Mouse (Mus musculus) cortical plate, adult 2 months (tissue): ENCODE results near the gene P2ry14. TPM values are rescaled to one million over a fixed set of nuclear protein-coding genes. Genes with fewer than 3 reads are reported as not detected.
"Not testable (repeated sequence)": the region's sequence is repeated elsewhere in the genome, so short reads cannot be mapped to it uniquely, and the experiment has no call there.

ENCODE experiments used
- H3K27ac ChIP-seq: fragments of 200-500 bp; 2 replicates; pipeline ENCODE4 v1.5.1; 2012; ENCODE audit warnings: low read length, control low read depth, inconsistent platforms; ENCODE audit not compliant: insufficient read depth
- H3K4me1 ChIP-seq: fragments of 200-500 bp; 2 replicates; pipeline ENCODE4 v1.6.1; 2011; ENCODE audit warnings: low read length; ENCODE audit not compliant: control insufficient read depth, insufficient read depth
- H3K4me3 ChIP-seq: fragments of 200-500 bp; 2 replicates; pipeline ENCODE4 v1.5.1; 2011; ENCODE audit warnings: mild to moderate bottlenecking, low read length, control low read depth; ENCODE audit not compliant: insufficient read depth
- CTCF ChIP-seq: fragments of 200-500 bp; IDR thresholded peaks from 2 replicates; pipeline ENCODE4 v1.5.1; 2011; ENCODE audit warnings: mild to moderate bottlenecking, control low read depth, low read length; ENCODE audit not compliant: insufficient read depth; ENCODE audit errors: extremely low read depth
- POLR2A ChIP-seq: fragments of 200-500 bp; IDR thresholded peaks from 2 replicates; pipeline ENCODE4 v1.6.1; 2011; ENCODE audit warnings: mild to moderate bottlenecking, low read length, control low read depth; ENCODE audit not compliant: insufficient read depth; ENCODE audit errors: extremely low read depth
- polyA plus RNA-seq: library from polyadenylated mRNA; depleted of rRNA; stranded (reverse); fragments of >200 nt; gene quantifications from 2 replicates; pipeline ENCODE4 v1.2.3, GENCODE M21; 2012

The P2ry14 gene
- polyA plus RNA-seq, 1 experiment = 4.8 TPM

- TF ChIP-seq CTCF (no peak), POLR2A (no peak)
- no peak overlapping the region for H3K27ac ChIP-seq
- H3K4me3 ChIP-seq = no peak overlapping the region
- H3K4me1 ChIP-seq = no peaks in the 10 kb centered on the region
Measured at GRCm38 (mm10) chr3:59111944-59112343, 41.5 kb downstream of the P2ry14 start.

- H3K4me1 ChIP-seq, H3K27ac ChIP-seq, H3K4me3 ChIP-seq: not testable (repeated sequence)
Measured at GRCm38 (mm10) chr3:59109834-59110233, 43.6 kb downstream of the P2ry14 start.

- Histone ChIP-seq H3K4me1 (no peaks in the 10 kb centered on the region), H3K4me3 (no peak overlapping the region), H3K27ac (no peak overlapping the region)
- TF ChIP-seq POLR2A = no peak
- no peak for TF ChIP-seq CTCF
Measured at GRCm38 (mm10) chr3:59107439-59107838, 46.0 kb downstream of the P2ry14 start.

GRCm38 (mm10) chr3:59104462-59104861, 49.0 kb downstream of the P2ry14 start:
- Histone ChIP-seq H3K4me3 (no peak overlapping the region), H3K27ac (no peak overlapping the region), H3K4me1 (no peaks in the 10 kb centered on the region)
- no peak for TF ChIP-seq POLR2A
- no peak for TF ChIP-seq CTCF

- H3K4me1 ChIP-seq = no peaks in the 10 kb centered on the region
Measured at GRCm38 (mm10) chr3:59102146-59102545, 51.3 kb downstream of the P2ry14 start.

GRCm38 (mm10) chr3:59101218-59101986, 52.0 kb downstream of the P2ry14 start, which contains the start of gene Gpr171:
Gene Gpr171 (minus strand): TSS chr3:59101821.
- no peak for TF ChIP-seq CTCF
- TF ChIP-seq POLR2A = no peak
- Histone ChIP-seq H3K4me3 (no peak within 1 kb of the TSS), H3K27ac (no peak within 1 kb of the TSS), H3K4me1 (no peaks in the 10 kb centered on the region)

More at GRCm38 (mm10) chr3:59102146-59102545, 51.3 kb downstream of the P2ry14 start:
- TF ChIP-seq CTCF (no peak), POLR2A (no peak)
- Histone ChIP-seq H3K4me3 (no peak overlapping the region), H3K27ac (no peak overlapping the region)

- Histone ChIP-seq H3K27ac (no peak overlapping the region), H3K4me3 (no peak overlapping the region), H3K4me1 (no peaks in the 10 kb centered on the region)
- TF ChIP-seq POLR2A (no peak), CTCF (no peak)
Measured at GRCm38 (mm10) chr3:59098540-59098939, 54.9 kb downstream of the P2ry14 start.

GRCm38 (mm10) chr3:59097421-59097820, 56.0 kb downstream of the P2ry14 start:
- H3K27ac ChIP-seq = no peak overlapping the region
- H3K4me1 ChIP-seq = no peaks in the 10 kb centered on the region
- TF ChIP-seq CTCF (no peak), POLR2A (no peak)
- no peak overlapping the region for H3K4me3 ChIP-seq

- Histone ChIP-seq H3K4me3 (no peak overlapping the region), H3K27ac (no peak overlapping the region), H3K4me1 (no peaks in the 10 kb centered on the region)
- TF ChIP-seq POLR2A (no peak), CTCF (no peak)
Measured at GRCm38 (mm10) chr3:59092702-59093101, 60.7 kb downstream of the P2ry14 start.

- TF ChIP-seq POLR2A (no peak), CTCF (no peak)
- Histone ChIP-seq H3K4me1 (no peaks in the 10 kb centered on the region), H3K27ac (no peak overlapping the region), H3K4me3 (no peak overlapping the region)
Measured at GRCm38 (mm10) chr3:59080919-59081318, 72.5 kb downstream of the P2ry14 start.
